Mouse (Mus musculus) cortical plate, adult 2 months (tissue): Measurements from ENCODE around the gene Ccdc149. TPM values are rescaled to one million over a fixed set of nuclear protein-coding genes. Genes with fewer than 3 reads are reported as not detected.

Source experiments
- H3K27ac ChIP-seq: fragments of 200-500 bp; 2 replicates; pipeline ENCODE4 v1.5.1; 2012; ENCODE audit warnings: low read length, control low read depth, inconsistent platforms; ENCODE audit not compliant: insufficient read depth
- H3K4me1 ChIP-seq: fragments of 200-500 bp; 2 replicates; pipeline ENCODE4 v1.6.1; 2011; ENCODE audit warnings: low read length; ENCODE audit not compliant: control insufficient read depth, insufficient read depth
- H3K4me3 ChIP-seq: fragments of 200-500 bp; 2 replicates; pipeline ENCODE4 v1.5.1; 2011; ENCODE audit warnings: mild to moderate bottlenecking, low read length, control low read depth; ENCODE audit not compliant: insufficient read depth
- CTCF ChIP-seq: fragments of 200-500 bp; IDR thresholded peaks from 2 replicates; pipeline ENCODE4 v1.5.1; 2011; ENCODE audit warnings: mild to moderate bottlenecking, control low read depth, low read length; ENCODE audit not compliant: insufficient read depth; ENCODE audit errors: extremely low read depth
- POLR2A ChIP-seq: fragments of 200-500 bp; IDR thresholded peaks from 2 replicates; pipeline ENCODE4 v1.6.1; 2011; ENCODE audit warnings: mild to moderate bottlenecking, low read length, control low read depth; ENCODE audit not compliant: insufficient read depth; ENCODE audit errors: extremely low read depth
- polyA plus RNA-seq: library from polyadenylated mRNA; depleted of rRNA; stranded (reverse); fragments of >200 nt; gene quantifications from 2 replicates; pipeline ENCODE4 v1.2.3, GENCODE M21; 2012

The Ccdc149 gene
- polyA plus RNA-seq, 1 experiment, result 37.0 TPM

- Histone ChIP-seq H3K4me1 (peaks cover 25% of the 10 kb centered on the region), H3K4me3 (no peak overlapping the region)
- TF ChIP-seq CTCF (no peak), POLR2A (no peak)
These were observed 80.9 kb downstream of the Ccdc149 start for GRCm38 (mm10) chr5:52390381-52390780.

DNA sequence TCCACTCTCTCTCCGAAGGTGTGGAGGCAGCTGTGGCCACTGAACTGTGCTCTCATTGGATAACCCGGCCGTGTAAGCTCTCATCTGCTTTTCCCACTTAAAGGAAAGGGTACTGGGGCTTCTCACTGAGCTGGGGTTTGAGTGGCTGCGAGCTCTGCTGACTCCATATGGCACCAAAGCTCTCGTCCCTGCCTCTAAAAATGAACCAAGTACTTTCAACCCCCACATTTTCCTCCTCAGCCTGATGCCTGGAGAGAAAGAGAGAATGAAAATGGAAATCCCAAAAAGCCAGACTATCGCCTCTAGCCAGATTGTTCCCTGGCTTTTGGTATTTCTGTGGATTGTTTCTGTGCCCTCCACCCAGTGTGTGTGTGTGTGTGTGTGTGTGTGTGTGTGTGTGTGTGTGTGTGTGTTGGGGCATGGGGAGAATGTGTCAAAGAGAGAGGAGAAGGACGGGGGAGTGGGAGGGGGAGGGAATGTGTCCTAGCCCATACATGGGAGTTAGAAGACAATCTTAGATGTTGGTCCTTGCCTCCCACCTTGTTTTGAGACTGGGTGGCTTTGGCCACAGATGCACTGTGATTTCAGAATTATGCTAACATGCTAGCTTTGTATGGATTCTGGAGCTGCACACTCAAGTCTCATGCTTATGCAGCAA is 83.1 kb downstream of the Ccdc149 start:
- H3K27ac ChIP-seq, result peak overlapping the region; percentile 63
- no peak for TF ChIP-seq POLR2A
- no peak for TF ChIP-seq CTCF
- H3K4me1 ChIP-seq, result peaks cover 16% of the 10 kb centered on the region
- no peak overlapping the region for H3K4me3 ChIP-seq

More at GRCm38 (mm10) chr5:52390381-52390780, 80.9 kb downstream of the Ccdc149 start:
- 0 out of 2 replicates have a peak overlapping the region, but pooled peaks have one; percentile 14 for H3K27ac ChIP-seq

DNA sequence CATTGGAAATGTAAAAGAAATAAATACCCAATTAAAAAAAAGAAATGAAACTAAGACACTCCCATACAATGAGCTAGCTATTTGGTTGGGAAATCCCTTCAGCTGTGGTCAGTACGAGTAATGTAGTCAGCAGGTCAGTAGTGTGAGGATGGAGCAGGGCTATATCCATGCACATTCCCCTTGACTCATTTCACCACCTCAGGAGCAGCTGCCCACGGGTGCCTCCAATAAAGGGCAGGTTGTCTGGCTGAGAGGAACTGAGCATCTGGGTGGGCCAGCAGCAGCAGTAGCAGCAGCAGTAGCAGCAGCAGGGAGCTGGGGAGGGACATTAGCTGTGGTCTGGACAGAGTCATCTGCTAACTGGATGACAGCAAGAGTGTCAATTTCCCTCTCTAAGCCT is 85.3 kb downstream of the Ccdc149 start:
- no peak overlapping the region for H3K27ac ChIP-seq
- no peak overlapping the region for H3K4me3 ChIP-seq
- TF ChIP-seq CTCF, result no peak
- TF ChIP-seq POLR2A, result no peak
- H3K4me1 ChIP-seq, result peaks cover 13% of the 10 kb centered on the region

DNA sequence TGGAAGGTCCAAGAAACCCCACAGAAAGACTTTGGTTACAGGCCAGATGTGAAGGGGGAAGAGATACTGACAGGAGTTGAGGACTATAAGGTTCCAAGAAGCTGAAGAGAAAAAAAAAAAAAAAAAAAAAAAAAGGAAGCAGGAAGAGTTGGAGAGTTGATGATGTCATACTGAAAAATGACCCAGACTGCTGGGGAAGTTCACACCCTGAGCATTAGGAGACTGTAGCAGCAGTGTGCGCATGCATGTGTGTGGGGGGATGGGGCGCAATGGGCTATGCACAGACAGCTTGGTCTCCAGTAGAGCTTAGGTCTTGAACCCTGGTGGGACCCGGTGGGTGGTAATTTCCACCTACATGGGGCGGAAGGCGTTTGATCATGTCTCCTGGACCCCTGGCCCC is 87.6 kb downstream of the Ccdc149 start:
- no peak for TF ChIP-seq CTCF
- no peak for TF ChIP-seq POLR2A
- Histone ChIP-seq H3K27ac (no peak overlapping the region), H3K4me3 (no peak overlapping the region), H3K4me1 (peaks cover 8% of the 10 kb centered on the region)

DNA sequence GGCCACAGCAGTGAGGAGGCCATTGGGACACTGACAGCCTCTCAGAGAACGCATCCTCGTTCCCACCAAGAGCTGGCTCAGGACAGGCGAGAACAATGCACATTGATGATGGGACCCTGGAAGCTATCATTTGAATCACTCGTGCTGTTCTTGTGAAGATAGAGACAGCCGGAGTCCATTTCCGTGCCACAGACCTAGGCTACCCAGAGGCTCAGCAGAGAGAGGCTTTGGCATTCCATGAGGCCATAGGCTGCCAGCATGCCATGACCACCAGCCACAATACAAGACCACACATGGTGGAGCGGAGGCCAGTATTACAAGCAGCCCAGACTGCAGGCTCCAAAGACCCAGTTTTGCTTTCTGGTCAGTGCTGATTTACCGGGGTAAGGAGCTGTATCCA is 88.5 kb downstream of the Ccdc149 start:
- TF ChIP-seq CTCF (no peak), POLR2A (no peak)
- Histone ChIP-seq H3K4me3 (no peak overlapping the region), H3K4me1 (peaks cover 2% of the 10 kb centered on the region; the same call in 1 of the 2 replicates), H3K27ac (no peak overlapping the region)

DNA sequence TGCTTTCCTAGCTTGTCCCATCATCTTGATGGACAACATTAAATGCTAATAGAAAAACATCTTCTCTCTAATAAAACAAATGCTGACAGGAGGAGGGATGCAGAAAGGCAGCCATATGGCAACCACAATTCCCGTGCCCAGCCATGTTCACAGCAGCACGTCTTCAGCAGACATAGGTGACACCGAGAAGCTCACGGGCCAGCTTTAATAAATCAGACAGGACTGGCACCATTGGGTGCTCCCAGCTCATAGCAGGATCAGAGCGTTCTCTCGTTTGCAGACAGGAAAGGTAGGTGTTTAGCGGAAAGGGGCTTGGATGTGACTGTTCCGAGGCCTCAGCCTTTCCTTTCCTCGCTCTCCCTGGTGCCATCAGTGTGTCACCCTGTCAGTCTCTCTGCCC is 95.5 kb downstream of the Ccdc149 start:
- no peak overlapping the region for H3K27ac ChIP-seq
- no peak overlapping the region for H3K4me3 ChIP-seq
- TF ChIP-seq CTCF (no peak), POLR2A (no peak)
- no peaks in the 10 kb centered on the region for H3K4me1 ChIP-seq

DNA sequence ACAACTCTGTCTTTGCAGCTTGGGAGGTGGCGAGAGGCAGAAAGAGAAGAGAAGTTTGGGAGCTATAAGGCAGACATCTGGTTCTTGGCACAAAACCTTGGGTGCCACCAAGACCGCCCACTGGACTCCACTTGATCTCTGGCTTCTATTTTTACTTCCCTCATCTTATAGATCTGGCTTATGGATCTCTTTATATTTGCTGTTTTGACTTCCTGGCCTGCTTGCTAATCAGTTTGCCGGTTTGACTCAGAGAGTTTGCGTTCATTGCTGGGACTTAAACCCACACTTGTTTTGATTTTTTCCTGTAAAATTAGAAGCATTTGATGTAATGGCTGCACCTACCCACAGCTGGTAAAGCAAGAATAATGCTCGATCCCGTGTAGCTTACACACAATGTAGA is 100.4 kb downstream of the Ccdc149 start:
- no peak overlapping the region for H3K4me3 ChIP-seq
- TF ChIP-seq CTCF, result no peak
- H3K27ac ChIP-seq, result no peak overlapping the region
- no peaks in the 10 kb centered on the region; the same call in none of the 2 replicates for H3K4me1 ChIP-seq

DNA sequence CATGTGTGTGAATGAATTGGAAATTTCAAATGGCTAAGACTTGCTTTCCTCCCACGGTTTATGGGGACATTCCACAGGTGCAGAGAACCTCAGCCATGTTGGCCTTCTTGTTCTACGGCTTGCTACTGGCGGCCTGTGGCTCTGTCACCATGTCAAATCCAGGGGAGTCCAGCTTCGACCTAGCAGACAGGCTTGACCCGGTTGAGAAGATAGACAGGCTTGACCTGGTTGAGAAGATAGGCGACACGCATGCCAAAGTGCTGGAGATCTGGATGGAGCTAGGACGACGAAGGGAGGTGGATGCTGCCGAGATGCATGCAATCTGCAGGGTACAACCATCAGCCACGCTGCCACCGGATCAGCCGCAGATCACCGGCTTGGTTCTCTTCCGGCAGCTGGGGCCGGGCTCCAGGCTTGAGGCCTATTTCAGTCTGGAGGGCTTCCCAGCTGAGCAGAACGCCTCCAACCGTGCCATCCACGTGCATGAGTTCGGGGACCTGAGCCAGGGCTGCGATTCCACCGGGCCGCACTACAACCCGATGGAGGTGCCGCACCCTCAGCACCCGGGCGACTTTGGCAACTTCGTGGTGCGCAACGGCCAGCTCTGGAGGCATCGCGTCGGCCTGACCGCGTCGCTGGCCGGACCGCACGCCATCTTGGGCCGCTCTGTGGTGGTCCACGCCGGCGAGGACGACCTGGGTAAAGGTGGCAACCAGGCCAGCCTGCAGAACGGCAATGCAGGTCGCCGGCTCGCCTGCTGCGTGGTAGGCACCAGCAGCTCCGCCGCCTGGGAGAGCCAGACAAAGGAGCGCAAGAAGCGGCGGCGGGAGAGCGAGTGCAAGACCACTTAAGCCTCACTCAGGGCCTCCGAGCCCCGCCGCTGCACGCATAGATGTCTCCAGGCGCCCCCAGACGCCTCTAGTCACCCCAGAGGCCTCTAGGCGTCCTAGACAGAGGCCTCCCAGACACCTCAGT is 103.2 kb downstream of the Ccdc149 start:
- Histone ChIP-seq H3K27ac (no peak overlapping the region), H3K4me3 (no peak overlapping the region), H3K4me1 (no peaks in the 10 kb centered on the region; the same call in none of the 2 replicates)
- no peak for TF ChIP-seq POLR2A
- TF ChIP-seq CTCF, result no peak

- no peak for TF ChIP-seq POLR2A
- TF ChIP-seq CTCF, result no peak
- Histone ChIP-seq H3K4me1 (no peaks in the 10 kb centered on the region; the same call in none of the 2 replicates), H3K27ac (0 out of 2 replicates have a peak overlapping the region, but pooled peaks have one; percentile 42), H3K4me3 (no peak overlapping the region)
These were observed 104.7 kb downstream of the Ccdc149 start for GRCm38 (mm10) chr5:52366661-52367060.
